Mouse (Mus musculus) stomach, postnatal 0 days (tissue): ENCODE measurements around the gene Cnep1r1. TPM values are rescaled to one million over a fixed set of nuclear protein-coding genes. Genes with fewer than 3 reads are reported as not detected.

Source experiments
- ATAC-seq: fragments of 200-750 bp; cut with Nextera tagmentation; 2 replicates; pipeline ENCODE4 v1.8.0; 2017; ENCODE audit not compliant: low FRiP score, low TSS enrichment
- DNase-seq: peaks from one replicate; pipeline ENCODE4 v3.0.0-alpha.2; 2016; ENCODE audit warnings: low spot score
- H3K27ac ChIP-seq: fragments of 300-500 bp; sonication (generic); replicated peaks from 2 replicates; pipeline ENCODE4 v1.5.1; 2014; ENCODE audit warnings: mild to moderate bottlenecking, control low read depth
- H3K27me3 ChIP-seq: fragments of 300-500 bp; sonication (generic); 2 replicates; pipeline ENCODE4 v1.6.1; 2014; ENCODE audit warnings: low read length; ENCODE audit not compliant: control insufficient read depth, insufficient read depth
- H3K36me3 ChIP-seq: fragments of 300-500 bp; sonication (generic); 2 replicates; pipeline ENCODE4 v1.6.1; 2014; ENCODE audit warnings: low read length, mixed read lengths; ENCODE audit not compliant: control insufficient read depth, insufficient read depth
- H3K4me1 ChIP-seq: fragments of 300-500 bp; sonication (generic); replicated peaks from 2 replicates; pipeline ENCODE4 v1.6.1; 2014; ENCODE audit warnings: antibody characterized with exemption; ENCODE audit not compliant: control insufficient read depth, insufficient read depth
- H3K4me2 ChIP-seq: fragments of 300-500 bp; sonication (generic); replicated peaks from 2 replicates; pipeline ENCODE4 v1.6.1; 2014; ENCODE audit warnings: low read depth, mild to moderate bottlenecking, control low read depth, moderate library complexity
- H3K4me3 ChIP-seq: fragments of 300-500 bp; sonication (generic); 2 replicates; pipeline ENCODE4 v1.5.1; 2014; ENCODE audit warnings: low read depth, low read length, control low read depth
- H3K9ac ChIP-seq: fragments of 300-500 bp; sonication (generic); 2 replicates; pipeline ENCODE4 v1.6.1; 2014; ENCODE audit warnings: mild to moderate bottlenecking, low read length, control low read depth, mixed read lengths
- H3K9me3 ChIP-seq: fragments of 300-500 bp; sonication (generic); 2 replicates; pipeline ENCODE4 v1.6.1; 2016; ENCODE audit warnings: low read length; ENCODE audit not compliant: control insufficient read depth
- CTCF ChIP-seq: IDR thresholded peaks from 2 replicates; pipeline ENCODE4 v1.5.1; 2016; ENCODE audit warnings: antibody characterized with exemption, low read depth, mild to moderate bottlenecking, moderate library complexity
- EP300 ChIP-seq: optimal IDR thresholded peaks from 2 replicates; pipeline ENCODE3; 2016; ENCODE audit warnings: antibody characterized with exemption
- WGBS: fragments of 180-500 bp; shearing (Covaris S2); extraction: QIAGEN DNeasy Blood & Tissue Kit; methylation state at CpG from one replicate; pipeline ENCODE4 v1.1.7; 2014; 5-methylcytosine and 5-hydroxymethylcytosine counted together
- polyA plus RNA-seq: library from polyadenylated mRNA; unstranded; fragments of >200 nt; fragmentation: Nextera tagmentation; extraction: Ambion mirVana; gene quantifications from 2 replicates; pipeline ENCODE4 v1.2.1, GENCODE M21; 2015

The Cnep1r1 gene
- polyA plus RNA-seq, 1 experiment from 2014 or later, result 31.8 TPM

GRCm38 (mm10) chr8:88099526-88099925, 19.0 kb upstream of the Cnep1r1 start:
- Histone ChIP-seq H3K36me3 (no peaks in the 10 kb centered on the region), H3K9ac (no peak overlapping the region), H3K4me2 (no peak overlapping the region), H3K9me3 (no peaks in the 10 kb centered on the region), H3K27me3 (no peaks in the 10 kb centered on the region), H3K4me3 (no peak overlapping the region), H3K4me1 (no peaks in the 10 kb centered on the region), H3K27ac (no peak overlapping the region)
- WGBS, result 0% methylated on average over 1 of the region's 1 CpGs
- DNase-seq (peak; percentile 50), ATAC-seq (no peak)
- TF ChIP-seq EP300 (no peak), CTCF (peak; percentile 84)

GRCm38 (mm10) chr8:88109241-88109640, 9.3 kb upstream of the Cnep1r1 start:
- no peaks in the 10 kb centered on the region for H3K27me3 ChIP-seq
- no peak for DNase-seq
- TF ChIP-seq EP300 (no peak), CTCF (peak; percentile 31)

GRCm38 (mm10) chr8:88119076-88119475, 507 bp downstream of the Cnep1r1 start:
- TF ChIP-seq CTCF (no peak), EP300 (no peak)
- Histone ChIP-seq H3K4me1 (no peaks in the 10 kb centered on the region), H3K9ac (peak overlapping the region; percentile 89), H3K36me3 (peaks cover 2% of the 10 kb centered on the region; the same call in 1 of the 2 replicates), H3K9me3 (no peaks in the 10 kb centered on the region), H3K27me3 (no peaks in the 10 kb centered on the region), H3K4me3 (peak overlapping the region; percentile 97), H3K27ac (peak overlapping the region; percentile 89), H3K4me2 (peak overlapping the region; percentile 73)
- ATAC-seq, result peak; percentile 56; the same call in 1 of the 2 replicates
- WGBS, result under 1% methylated on average over 11 of the region's 11 CpGs
- DNase-seq, result peak; percentile 33

More at GRCm38 (mm10) chr8:88109241-88109640, 9.3 kb upstream of the Cnep1r1 start:
- Histone ChIP-seq H3K4me2 (no peak overlapping the region), H3K9me3 (no peaks in the 10 kb centered on the region), H3K36me3 (no peaks in the 10 kb centered on the region), H3K4me3 (no peak overlapping the region), H3K27ac (no peak overlapping the region), H3K9ac (no peak overlapping the region), H3K4me1 (no peaks in the 10 kb centered on the region)
- ATAC-seq, result no peak
- WGBS, result 79% methylated on average over 4 of the region's 4 CpGs

GRCm38 (mm10) chr8:88124850-88125249, 6.3 kb downstream of the Cnep1r1 start:
- DNase-seq, result no peak
- Histone ChIP-seq H3K9ac (no peak overlapping the region), H3K9me3 (no peaks in the 10 kb centered on the region), H3K4me2 (no peak overlapping the region), H3K4me3 (no peak overlapping the region), H3K36me3 (peaks cover 5% of the 10 kb centered on the region; the same call in 1 of the 2 replicates), H3K27me3 (no peaks in the 10 kb centered on the region), H3K27ac (no peak overlapping the region), H3K4me1 (no peaks in the 10 kb centered on the region)
- TF ChIP-seq CTCF, result no peak
- no peak for TF ChIP-seq EP300
- no peak for ATAC-seq
- WGBS, result 88% methylated on average over 2 of the region's 2 CpGs

GRCm38 (mm10) chr8:88129397-88129796, 10.8 kb downstream of the Cnep1r1 start:
- H3K36me3 ChIP-seq, result peaks cover 8% of the 10 kb centered on the region; the same call in 1 of the 2 replicates
- no peaks in the 10 kb centered on the region for H3K27me3 ChIP-seq
- no peaks in the 10 kb centered on the region for H3K4me1 ChIP-seq
- H3K27ac ChIP-seq, result no peak overlapping the region
- no peak overlapping the region for H3K4me2 ChIP-seq
- 88% methylated on average over 4 of the region's 4 CpGs for WGBS
- no peak overlapping the region for H3K9ac ChIP-seq
- no peak for TF ChIP-seq EP300
- H3K9me3 ChIP-seq, result no peaks in the 10 kb centered on the region
- ATAC-seq, result no peak
- H3K4me3 ChIP-seq, result no peak overlapping the region
- DNase-seq, result no peak

GRCm38 (mm10) chr8:88130754-88131317, 12.3 kb downstream of the Cnep1r1 start:
- WGBS, result 35% methylated on average over 7 of the region's 7 CpGs
- TF ChIP-seq CTCF, result no peak
- TF ChIP-seq EP300, result no peak
- H3K4me2 ChIP-seq, result no peak overlapping the region
- H3K4me1 ChIP-seq, result no peaks in the 10 kb centered on the region
- no peaks in the 10 kb centered on the region for H3K9me3 ChIP-seq
- H3K27me3 ChIP-seq, result no peaks in the 10 kb centered on the region
- H3K9ac ChIP-seq, result no peak overlapping the region
- ATAC-seq (no peak), DNase-seq (no peak)
- H3K27ac ChIP-seq, result no peak overlapping the region
- no peak overlapping the region for H3K4me3 ChIP-seq
- H3K36me3 ChIP-seq, result peaks cover 8% of the 10 kb centered on the region; the same call in 1 of the 2 replicates
